Mouse (Mus musculus) mouse trophoblast stem cell (cell line): ENCODE results near the gene Cwc27.

Source experiments
- in situ Hi-C, 2 experiments: fragments of 300-500 bp; cut with MseI, MboI; formaldehyde crosslinking; loops; 2 replicates in 1 of 2; 3 replicates in 1 of 2; pipeline ENCODE4 v1.15.1; 2025

Cwc27 gene

GRCm38 (mm10) chr13:104787260-104787659 lies 29.7 kb downstream of the Cwc27 start:
- in situ Hi-C loops = loop anchor here (10.0 to 25.0 kb wide), 2 partner anchors 500 to 502 kb away; partner anchors contain the start of gene Adamts6 (in 2 of the 2)

GRCm38 (mm10) chr13:104779104-104779670 lies 37.8 kb downstream of the Cwc27 start:
- in situ Hi-C loops = loop anchor here in 1 of 2 experiments (25.0 kb wide), 1 partner anchor 492 kb away; the partner anchor contains the start of gene Adamts6

GRCm38 (mm10) chr13:104763193-104763592 lies 53.7 kb downstream of the Cwc27 start:
- in situ Hi-C loops = no loop called here

- in situ Hi-C loops = no loop called here
Observed at GRCm38 (mm10) chr13:104762401-104762800, 54.5 kb downstream of the Cwc27 start.

GRCm38 (mm10) chr13:104759381-104759780 lies 57.6 kb downstream of the Cwc27 start:
- in situ Hi-C loops = no loop called here

- in situ Hi-C loops = no loop called here
Observed at GRCm38 (mm10) chr13:104747032-104747431, 69.9 kb downstream of the Cwc27 start.

GRCm38 (mm10) chr13:104742866-104743265 lies 74.1 kb downstream of the Cwc27 start:
- in situ Hi-C loops = no loop called here

GRCm38 (mm10) chr13:104729261-104730046 lies 87.5 kb downstream of the Cwc27 start:
- in situ Hi-C loops = no loop called here

- in situ Hi-C loops = no loop called here
Observed at GRCm38 (mm10) chr13:104727681-104728080, 89.3 kb downstream of the Cwc27 start.

GRCm38 (mm10) chr13:104720133-104720532 lies 96.8 kb downstream of the Cwc27 start:
- in situ Hi-C loops = no loop called here

GRCm38 (mm10) chr13:104694612-104695355 lies 122.2 kb downstream of the Cwc27 start:
- in situ Hi-C loops = no loop called here

- in situ Hi-C loops = no loop called here
Observed at GRCm38 (mm10) chr13:104692710-104693109, 124.2 kb downstream of the Cwc27 start.

GRCm38 (mm10) chr13:104685537-104685936 lies 131.4 kb downstream of the Cwc27 start:
- in situ Hi-C loops = no loop called here

- in situ Hi-C loops = no loop called here
Observed at GRCm38 (mm10) chr13:104684361-104685011, 132.5 kb downstream of the Cwc27 start.

- in situ Hi-C loops = no loop called here
Observed at GRCm38 (mm10) chr13:104681212-104681611, 135.7 kb downstream of the Cwc27 start.

GRCm38 (mm10) chr13:104661188-104661587 lies 155.8 kb downstream of the Cwc27 start:
- in situ Hi-C loops = no loop called here

GRCm38 (mm10) chr13:104660042-104660680 lies 156.8 kb downstream of the Cwc27 start:
- in situ Hi-C loops = no loop called here

GRCm38 (mm10) chr13:104656666-104657272 lies 160.2 kb downstream of the Cwc27 start:
- in situ Hi-C loops = no loop called here

- in situ Hi-C loops = no loop called here
Observed at GRCm38 (mm10) chr13:104655137-104655536, 161.8 kb downstream of the Cwc27 start.

- in situ Hi-C loops = no loop called here
Observed at GRCm38 (mm10) chr13:104651763-104652162, 165.2 kb downstream of the Cwc27 start.

GRCm38 (mm10) chr13:104650654-104651053 lies 166.3 kb downstream of the Cwc27 start:
- in situ Hi-C loops = no loop called here
